In genomic region chr17:34883332-34883731, GRCm38 (mm10) we compare ENCODE assay signal across 1 mouse cellular context.
TF ChIP-seq lines count a peak whose summit lies in the region.

No protein-coding gene starts in this region.

TF ChIP-seq in MEL, 35 proteins besides CTCF, POLR2A, EP300 and RAD21 (continued from another document):
- no peak for TF ChIP-seq ZKSCAN1 (IDR thresholded peaks at IDR 0.05; ENCODE audit: low read depth, low read length)
TF ChIP-seq in MEL: peak in this region for 0.
